Mouse (Mus musculus): ENCODE measurements at regions not wholly inside any gene's neighbourhood (a gene's known extent, or its start where the extent isn't known, plus 50 kb on each side); places are given as distances from the start of the nearest gene placed in this dataset.

DNA sequence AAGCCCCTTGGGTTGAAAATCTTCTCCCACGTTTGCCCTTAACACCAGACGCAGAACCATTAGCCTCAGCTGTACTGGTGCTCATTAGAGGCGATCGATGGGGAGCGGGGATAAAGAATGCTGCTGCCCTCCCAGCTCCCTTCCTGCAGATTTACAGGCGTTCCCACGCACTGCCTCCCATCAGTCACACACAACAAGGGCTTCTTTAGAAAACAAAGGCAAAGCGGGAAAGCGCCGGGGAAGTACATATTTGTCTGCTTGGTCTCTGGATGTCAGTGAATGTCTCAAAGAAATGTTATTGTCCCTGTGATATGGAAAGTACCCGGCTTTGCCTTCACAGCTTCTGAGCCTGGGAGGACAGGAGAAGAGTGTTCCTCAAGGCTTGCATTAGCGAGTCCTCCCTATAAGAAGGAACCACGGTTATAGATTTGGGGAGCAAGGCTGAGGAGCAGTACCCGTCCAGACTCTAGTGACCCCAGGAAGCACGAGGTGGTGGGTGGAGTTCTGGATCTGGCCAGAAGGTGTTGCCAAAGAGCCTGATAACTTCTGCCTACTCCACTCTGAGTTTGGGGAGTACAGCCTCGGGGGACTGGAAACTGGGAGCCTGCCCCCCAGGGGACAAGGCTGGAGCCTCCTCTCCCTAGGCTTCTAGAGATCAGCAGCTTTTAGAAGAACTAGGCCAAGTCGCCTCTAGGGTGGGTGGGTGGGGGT, 173.0 kb upstream of the Mki67 start:
- DNase-seq = no peak

DNA sequence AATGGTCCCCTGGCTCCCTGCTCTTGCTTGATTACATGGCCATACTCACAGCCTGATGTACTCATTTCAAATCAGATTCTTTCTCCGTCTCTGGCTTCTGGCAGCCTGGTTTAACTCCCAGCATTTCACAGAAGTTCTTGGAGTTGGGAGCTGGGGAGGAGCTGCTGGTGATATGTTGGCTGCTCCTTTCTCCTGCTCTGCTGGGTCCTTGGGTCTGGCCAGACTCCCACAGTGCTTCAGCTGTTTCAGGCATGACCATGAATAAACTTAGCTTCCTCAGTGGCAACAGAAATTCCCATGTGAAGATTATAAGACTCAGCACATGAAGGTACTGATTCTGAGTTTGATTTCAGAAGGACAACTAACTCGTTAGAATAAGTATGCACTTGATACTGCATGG, 182.7 kb upstream of the Mki67 start:
- DNase-seq = no peak

DNA sequence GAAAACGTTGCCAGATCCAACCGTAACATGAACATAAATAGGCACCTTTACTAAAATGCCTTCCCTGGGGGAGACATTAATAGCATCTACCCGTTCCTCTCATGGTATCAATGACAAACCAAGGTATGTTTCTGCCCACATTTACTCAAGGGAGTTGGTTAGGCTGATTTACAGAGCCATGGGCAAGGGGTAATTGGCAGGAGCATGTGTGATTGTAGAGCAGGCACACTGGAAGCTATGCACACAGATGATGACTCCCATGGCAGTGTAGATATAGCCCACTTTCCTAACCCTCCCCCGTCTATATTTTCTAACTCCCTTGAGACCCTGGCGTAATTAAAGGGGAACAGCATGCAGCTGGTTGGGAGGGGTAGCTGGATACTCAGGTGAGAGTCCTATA, 183.6 kb upstream of the Mki67 start:
- no peak for DNase-seq

DNA sequence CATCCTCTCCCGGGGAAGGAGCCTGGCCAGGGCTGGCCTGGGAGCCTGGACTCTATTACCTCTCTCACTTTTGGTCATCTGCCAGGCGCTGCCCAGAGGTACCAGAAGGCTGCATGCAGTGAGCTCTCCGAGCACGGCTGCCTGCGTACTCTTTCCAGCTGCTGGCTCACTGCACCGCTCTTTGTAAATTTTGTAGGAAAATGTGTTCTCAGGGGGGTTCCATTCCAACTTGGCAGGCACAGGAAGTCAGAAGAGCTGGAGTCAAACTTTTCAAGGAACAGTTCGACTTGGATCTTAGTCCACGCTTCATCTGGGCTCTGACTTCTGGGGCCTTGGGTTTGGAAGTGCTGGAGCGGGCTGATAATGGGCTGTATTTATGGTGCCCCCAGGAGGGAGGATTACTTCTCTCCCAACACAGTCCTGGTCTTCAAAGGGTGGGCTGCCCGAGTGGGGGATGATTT, 184.7 kb upstream of the Mki67 start:
- peak; percentile 19 for DNase-seq

DNA sequence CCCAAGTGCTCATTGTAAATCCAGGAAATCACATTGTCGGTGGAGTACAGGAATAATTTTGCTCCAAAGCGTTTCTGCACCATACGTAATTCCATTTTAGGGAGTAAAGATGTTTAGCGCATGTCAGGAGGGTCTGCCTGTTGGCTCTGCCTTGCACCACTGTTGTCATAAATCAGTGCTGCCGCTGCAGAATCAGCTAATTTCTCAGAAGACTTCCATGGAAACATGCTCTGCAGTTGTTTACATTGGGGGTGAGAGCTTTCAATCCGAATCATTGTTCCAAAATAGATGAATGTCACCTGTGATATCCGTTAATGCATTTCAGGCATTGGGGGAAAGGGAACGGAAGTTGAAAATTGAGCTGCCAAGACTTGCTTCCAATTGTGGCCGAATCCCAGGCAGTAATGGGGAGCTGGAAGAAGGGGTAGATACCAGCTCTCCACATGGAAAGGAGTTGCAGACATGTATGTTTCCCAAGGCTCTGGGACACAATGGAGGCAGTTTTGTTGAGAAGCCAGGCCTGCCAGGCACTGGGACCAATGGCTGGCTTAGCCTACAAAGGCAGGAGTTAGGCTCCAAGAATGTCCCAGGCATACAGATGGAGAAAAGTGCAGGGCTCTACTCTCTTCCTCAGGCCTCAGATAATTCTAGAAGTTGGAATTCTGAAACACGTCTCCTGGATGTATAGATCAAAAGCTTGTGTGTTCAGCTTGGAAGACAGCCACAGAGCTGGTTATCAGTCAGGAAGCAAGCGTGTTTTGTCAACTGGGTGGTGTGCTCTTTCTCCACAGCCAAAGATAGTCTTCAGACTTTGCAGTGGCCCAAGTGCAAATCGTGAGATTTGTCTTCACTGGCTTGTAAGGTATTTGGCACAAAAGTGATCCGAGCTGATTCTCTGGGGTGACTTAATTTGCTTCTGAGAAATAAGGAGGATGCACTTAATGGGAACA, 186.2 kb upstream of the Mki67 start:
- DNase-seq = no peak

DNA sequence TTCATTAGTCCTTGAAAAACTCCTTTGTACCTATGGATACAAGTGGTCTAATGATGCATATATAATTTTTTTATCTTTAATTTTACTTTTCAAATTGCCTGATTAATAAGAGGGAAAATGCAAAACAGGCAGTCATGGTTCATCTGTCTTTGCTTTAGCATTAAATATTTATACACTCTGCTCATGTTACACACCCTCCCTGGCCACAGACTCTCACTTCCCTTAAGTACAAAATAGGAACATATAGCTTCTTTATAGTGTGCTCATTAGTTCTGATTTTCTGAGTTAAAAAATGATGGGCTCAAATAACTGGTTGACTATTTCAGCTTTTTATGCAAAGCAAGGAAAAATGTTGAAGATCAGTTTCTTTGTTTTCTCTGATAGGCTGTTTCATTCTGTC, 195.2 kb upstream of the Mki67 start:
- DNase-seq = no peak

DNA sequence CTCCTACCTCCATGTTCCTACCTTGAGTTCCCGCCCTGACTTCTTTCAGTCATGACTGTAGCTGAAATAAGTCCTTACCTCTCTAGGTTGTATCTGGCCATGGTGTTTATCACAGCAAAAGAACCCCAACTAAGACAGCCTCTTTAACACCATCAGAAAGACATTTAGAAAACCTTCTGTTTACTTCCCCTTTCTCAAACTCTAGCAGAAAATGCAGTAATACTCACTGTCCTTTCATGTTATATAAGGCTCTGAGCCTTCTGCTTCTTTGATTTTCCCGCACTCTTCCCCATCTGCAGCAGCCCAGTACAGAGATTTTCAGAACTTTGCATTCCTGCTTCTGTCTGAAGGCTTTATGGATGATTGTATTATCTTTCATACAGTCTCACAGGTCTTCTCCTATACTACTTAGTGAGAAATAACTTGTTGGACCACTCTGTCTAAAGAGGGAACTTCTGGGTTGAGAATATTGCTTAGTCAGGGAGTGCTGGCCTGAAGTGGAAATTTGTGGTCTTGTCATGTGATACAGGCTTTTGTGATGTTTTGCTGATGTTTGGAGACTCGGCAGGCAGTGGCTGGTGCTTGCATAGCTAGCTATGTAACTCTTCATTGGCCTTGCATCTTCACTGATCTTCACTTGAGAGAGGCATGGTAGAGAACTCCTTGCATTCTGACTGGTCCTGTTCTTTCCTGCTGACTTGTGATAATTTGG, 197.9 kb upstream of the Mki67 start:
- no peak for DNase-seq

DNA sequence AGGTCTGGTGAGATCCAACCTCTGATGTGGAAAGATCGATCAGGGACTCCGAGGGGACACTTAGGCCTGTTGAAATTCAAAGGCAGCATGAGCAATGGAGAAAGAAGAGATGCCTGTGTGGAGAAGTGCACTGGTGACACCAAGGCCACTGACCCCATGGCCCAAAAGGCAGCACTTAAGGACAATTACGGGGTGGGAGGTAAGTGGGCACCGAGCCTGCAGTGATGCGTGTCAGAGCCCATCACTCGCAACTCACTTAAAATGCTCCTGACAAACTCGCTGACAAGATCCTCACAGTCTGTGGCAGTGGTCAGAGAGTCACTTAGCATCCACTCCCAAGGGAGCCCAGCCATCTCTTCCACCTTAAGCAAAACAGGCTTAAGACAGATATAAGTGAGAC, 207.7 kb upstream of the Mki67 start:
- DNase-seq = no peak

DNA sequence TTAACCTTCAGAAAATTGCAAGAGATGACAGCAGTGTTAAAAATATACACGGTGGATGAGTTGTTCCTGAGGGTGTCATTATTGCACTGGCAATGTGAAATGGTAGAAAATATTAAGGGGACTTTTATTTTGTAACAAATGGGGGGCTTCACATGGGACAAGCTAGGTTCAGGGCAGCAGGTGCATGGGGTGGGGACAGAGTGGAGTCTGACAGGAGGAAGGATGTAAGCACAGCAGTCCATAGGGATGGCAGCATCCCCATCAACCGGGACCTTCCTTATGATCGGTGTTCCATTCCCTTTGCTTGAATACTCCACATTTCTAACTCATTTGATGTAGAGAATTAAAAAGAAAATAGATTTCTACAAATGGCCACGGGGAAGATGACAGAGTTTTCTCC, 208.5 kb upstream of the Mki67 start:
- no peak for DNase-seq

DNA sequence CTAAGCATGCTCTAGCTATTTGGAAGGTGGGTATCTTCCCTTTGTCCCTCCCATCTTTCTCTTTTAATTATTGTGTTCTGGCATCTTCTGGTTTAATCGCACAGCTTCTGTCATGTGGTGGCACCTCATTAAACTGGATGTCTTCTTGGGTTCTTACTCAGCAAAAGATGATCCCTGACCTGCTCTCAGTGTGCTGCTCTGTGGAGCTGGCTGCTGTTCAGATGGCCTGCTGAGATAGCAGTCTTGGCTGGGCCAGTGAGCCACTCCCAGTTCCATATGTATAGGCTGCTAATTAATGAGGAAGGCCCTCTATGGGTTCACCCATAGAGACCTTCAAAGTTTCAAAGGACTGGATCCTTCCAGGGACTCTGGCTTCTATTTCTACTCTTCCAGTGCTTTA, 213.9 kb upstream of the Mki67 start:
- no peak for DNase-seq

DNA sequence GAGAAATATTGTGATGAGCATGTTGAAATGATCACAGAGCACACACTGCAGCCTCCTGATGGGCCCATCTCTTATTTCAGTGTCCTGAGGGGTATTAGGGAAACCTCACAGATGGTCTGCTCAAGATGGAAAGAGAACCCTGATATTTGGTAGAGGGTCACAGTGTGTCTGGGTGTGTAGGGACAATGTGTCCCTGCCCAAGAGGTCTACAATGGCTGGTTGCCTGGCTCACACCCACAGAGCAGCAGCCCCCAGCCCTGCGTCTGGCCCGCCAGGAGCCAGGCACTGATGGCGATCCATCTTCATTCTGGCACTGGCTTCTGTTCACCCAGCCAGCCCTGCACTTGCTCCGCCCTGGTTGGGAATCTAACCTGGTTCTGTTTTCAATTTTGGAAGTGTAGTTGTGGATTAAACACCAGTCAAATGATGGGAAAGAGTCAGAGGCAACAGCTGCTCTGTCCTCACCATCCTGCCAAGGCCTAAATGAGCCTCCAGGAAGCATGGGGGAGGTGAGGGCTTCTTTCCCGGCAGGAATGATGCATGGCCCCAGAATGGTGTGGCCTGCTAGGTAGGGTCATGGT, 216.5 kb upstream of the Mki67 start:
- DNase-seq = no peak

DNA sequence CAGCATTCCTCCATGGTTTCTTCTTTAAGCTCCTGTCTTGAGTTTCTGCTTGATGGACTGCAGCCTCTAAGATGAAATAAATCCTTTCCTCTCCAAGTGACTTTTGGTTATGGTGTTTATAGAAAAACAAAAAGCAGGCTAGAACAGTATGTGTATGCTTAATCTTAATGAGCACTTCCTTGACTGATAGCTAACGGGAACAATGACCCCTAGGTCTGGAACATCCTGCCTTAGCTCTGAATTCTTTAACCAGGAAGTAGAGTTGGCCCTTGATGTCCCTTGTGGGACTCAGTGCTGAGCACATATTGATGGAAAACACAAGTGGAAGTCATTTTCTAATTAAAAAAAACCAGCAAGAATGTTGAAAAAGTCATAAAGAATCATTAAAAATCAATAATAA, 219.0 kb upstream of the Mki67 start:
- DNase-seq = no peak

DNA sequence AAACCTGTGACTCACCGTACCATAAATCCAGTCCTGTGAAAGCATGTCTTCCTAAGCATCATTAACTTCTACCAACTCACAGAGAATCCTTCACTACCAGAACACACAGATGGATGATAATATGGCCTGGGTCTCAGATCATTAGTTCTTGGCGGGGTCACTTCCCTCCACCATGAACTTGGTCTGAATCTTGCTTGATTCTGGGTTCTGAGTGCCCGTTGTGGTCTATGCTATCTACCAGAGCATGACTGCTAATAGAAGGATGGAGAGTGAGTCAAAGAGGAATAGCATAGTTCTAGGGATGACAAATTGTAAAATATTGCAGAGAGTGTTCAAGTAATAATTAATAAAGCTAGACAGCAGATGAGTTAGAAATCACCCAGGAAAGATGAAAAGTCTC, 221.3 kb upstream of the Mki67 start:
- no peak for DNase-seq

DNA sequence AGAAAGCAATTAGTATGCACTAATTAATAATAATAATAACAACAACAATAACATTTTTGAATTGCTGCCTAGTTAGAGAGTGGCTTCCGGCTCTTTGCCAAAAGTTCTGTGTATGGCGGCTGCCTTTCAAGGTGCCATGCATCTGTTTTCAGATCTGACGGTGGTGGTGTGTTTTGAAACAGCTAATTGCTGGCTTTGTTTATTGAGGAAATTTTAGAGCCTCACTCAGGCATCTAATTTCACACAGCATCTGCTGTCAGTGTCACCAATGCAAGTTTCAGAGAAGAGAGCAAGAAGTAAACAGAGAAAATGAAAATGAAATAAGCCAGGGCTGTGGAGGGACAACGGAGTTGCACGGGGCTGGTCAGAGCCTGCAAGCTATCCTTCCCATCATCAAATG, 223.2 kb upstream of the Mki67 start:
- no peak for DNase-seq

DNA sequence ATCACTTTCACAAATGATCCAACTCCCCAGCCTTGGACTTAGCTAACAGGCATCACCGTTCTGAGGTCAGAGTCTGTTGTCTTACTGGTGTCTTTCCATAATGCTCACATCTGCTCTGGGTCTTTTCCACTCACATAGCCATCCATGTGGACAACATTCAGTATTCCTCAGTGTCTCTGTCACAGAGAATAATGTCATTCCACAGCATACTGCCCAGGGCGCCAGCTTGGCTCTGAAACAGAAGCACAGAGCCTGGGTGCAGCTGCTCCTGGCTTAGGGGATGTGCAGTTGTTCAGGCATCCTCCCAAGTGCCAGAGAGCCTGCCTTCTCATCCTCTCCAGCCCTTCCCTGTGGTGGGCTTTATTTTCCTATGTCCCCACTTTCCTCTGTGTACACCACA, 226.7 kb upstream of the Mki67 start:
- DNase-seq = no peak

DNA sequence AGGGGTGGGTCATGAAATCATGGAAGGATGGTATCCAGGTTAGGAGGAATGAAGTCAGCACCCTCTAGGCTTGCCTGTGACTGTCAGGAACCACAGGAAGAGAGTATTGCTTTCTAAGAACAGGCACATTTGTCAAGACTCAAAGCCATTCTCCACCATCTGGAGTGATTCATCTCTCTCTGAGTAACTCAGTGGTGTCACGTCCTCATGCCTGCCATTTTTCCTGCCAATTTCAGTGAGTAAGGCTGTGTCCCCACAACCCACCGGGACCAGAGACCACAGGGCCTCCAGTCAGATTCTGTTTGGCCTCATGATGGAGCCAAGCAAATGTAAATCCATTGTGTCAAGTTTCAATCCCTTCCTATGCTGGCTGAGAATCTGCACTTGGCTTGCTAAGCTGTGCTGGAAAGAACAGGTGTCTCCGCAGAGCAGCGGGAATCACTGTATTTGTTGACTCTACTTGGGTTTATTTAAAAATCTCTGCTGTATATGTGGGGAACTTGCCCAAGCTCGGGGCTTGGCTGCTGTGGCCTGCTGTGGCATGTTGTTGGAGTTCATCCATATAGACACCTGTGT, 230.0 kb upstream of the Mki67 start:
- DNase-seq = no peak

DNA sequence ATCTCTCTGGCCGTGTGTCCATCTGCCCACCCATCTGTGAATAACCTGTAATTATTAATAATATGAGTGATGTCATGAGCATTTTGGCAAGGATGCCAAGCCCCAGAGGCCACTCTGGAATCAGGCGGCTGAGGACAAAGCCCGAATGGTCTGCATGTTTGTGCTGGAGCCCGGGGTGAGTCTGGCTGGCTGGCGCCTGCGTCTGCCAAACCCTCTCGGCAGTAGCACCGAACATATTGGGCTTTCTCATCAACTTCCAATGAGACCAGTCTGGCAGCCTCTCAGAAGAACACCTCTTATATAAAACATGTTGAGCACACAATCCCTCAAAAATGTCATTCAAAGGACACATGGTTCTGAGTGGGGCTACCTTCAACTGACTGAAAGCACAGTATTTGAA, 244.9 kb upstream of the Mki67 start:
- no peak for DNase-seq

DNA sequence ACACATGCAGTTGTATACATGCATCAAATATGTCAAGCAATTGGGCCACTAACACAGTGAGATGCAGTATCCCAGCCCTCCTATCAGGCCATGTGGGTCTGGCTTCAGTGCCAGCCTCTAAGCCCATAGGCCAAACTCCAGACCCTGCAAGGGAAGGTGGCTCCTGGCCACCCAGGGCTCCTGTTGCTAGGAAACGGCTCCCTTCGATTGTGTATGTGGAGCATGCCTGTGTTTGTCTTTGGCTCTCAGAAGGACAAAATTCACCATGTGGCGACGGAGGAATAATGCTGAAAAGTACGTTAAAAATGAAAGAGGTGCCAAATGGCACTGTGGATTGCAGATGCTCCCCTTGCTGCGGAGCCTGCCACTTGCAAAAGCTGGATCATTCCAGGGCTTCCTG, 249.4 kb upstream of the Mki67 start:
- DNase-seq = no peak

DNA sequence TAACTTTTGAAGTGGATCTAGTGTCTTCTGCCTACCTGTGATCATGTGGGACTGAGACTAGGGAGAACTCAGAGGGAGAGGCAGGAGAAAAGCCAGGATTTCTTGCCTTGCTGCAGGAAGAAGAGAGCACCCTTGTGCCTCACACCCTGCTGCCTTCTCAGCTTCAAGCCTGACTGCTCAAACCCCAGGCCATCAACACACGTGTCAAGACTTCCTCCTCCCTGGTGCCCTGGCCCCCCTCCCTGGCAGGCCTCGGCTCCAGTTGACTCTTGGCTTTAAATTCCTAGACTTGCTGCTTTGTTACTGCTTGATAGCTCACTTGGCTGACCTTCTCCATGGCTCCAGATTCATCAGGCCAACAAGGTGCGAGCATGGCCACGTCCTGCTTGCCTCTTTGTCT, 250.1 kb upstream of the Mki67 start:
- no peak for DNase-seq

DNA sequence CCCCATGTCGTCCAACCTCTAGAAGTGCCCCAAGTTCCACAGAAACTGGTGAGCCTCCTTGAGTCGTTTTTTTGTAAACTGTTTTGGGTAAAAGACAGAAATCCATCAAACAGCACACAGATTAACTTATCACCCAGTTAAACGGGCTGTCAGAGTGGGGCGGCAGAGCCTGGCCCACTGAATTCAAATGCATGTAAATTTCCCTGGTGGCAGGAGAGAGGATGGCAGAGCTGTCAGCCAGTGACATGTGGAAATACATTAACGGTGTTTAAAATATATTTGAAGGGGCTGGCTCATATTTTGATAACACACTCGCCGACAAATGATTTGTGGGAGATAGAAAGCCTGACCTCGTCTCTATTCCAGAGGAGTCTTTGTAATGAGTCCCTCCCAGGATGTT, 252.5 kb upstream of the Mki67 start:
- DNase-seq = no peak

DNA sequence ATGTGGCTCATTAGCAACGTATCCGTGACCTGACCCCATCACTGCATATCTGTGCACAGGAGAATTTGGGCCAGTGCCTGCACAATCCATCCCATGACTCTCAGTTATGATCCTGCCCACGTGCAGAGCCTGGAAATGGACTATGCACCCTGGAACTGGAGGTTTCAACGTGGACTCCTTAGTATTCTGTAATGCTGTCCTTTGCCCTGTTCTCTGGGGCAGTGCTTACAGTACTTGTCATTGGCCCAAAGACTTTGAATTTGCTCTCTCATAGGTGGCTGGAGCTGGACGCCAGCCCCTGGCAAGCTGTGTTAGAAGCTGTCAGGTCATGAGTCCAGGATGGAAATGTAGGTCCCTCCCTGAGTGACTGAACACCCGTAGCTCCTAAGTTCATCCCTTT, 269.9 kb upstream of the Mki67 start:
- DNase-seq = no peak

DNA sequence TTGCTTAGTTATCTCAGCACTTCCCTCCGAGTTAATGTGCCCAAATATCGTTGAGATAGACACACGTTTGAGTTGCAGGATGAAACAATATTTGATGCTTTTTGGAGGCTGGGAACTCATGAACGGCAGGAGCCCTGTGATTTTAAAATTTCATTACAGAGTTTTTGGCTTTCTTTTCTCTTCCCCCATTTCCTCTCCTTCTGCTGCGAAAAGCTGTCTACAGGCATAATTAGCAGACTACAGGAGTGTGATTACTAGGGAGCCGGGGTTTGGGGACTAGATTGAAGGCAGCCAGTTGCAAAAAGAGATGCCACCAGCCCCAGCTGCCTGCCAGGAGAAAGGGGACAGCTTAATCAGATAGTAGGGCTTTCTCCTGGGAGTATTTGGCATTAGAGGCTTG, 274.2 kb upstream of the Mki67 start:
- no peak for DNase-seq

DNA sequence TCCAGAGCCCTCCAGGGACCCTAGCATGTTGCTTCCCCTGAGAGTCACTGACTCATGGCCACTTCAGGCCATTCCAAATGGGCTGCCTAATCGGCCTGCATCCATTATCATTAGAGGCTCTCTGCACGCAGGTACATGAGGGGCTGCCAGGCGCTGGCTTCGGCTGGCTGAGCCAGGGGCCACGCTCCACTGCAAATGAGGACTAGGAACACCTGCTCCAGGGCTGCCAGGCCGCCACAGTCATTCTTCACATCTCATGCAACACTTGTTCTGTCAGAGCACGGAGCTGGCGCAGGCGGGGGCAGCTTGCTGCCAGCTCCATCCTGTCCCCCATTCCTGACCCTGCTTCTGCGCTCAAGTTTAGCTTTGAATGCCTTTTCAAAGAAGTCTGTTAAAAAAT, 280.7 kb upstream of the Mki67 start:
- DNase-seq = no peak

All from adrenal gland, adult 8-10 months (tissue).